Mouse (Mus musculus) megakaryocyte, embryonic 14.5 days (primary cell): ENCODE measurements at regions not wholly inside any gene's neighbourhood (a gene's known extent, or its start where the extent isn't known, plus 50 kb on each side); places are given as distances from the start of the nearest gene placed in this dataset.

Source experiments
- FLI1 ChIP-seq: IDR thresholded peaks from 2 replicates; pipeline ENCODE4 v1.6.1; 2012; ENCODE audit warnings: low read length, inconsistent platforms, mixed read lengths
- GATA1 ChIP-seq: IDR thresholded peaks from 3 replicates; pipeline ENCODE4 v1.6.1; 2012; ENCODE audit warnings: mixed read lengths, low read length, inconsistent platforms, borderline replicate concordance

DNA sequence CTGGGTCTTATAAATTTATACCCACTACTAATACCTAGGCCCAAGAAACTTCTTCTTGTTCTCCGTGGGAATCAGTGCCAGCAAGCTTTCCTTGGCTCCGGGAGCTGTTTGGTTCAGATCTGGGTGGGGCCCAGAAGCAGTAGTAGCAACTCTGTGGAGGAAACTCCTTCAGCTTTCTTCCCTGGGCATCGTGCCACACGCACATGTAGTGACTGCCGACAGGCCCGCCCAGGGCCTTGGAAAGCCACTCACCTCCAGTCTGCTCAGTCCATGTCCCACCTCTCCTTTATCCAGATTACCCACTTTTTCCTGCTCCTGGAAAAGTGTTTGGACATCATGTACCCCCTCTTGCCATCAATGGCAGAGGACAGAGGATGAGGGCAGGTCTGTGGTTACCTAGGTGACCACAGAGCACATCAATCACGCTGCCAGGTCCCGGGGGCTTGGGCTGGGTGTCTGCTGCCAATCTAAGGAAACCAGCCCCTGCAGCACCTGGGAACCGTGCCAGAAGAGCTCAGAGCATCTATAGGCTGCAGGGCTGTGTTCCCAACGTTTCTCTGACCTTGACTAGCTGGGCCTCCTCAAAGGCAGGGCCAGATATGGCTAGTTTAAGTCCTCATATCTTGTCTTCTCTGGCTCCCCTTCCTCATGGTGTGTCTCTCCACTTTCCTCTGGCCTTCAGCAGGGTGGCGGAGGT, 63.1 kb upstream of the Mef2a start:
- no peak for TF ChIP-seq GATA1
- no peak for TF ChIP-seq FLI1
